ENCODE assay signal across 9 mouse cellular contexts in genomic region chr8:120743149-120743897, GRCm38 (mm10). TPM values are rescaled to one million over a fixed set of nuclear protein-coding genes. Genes with fewer than 3 reads are reported as not detected.
DNase-seq lines count a peak whose midpoint lies in the region; ATAC-seq and TF ChIP-seq lines count a peak whose summit lies in the region.
"Had no signal": no experiment of that assay in that cellular context is flagged by ENCODE, and none has a peak within 500 bp of the region (broad histone marks: within the 10 kb centered on the region; RNA-seq: fewer than 3 reads in every experiment).

No protein-coding gene starts in this region.

- WGBS in forebrain, embryonic 10.5 days: 51% methylated on average over 12 of the region's 12 CpGs
- WGBS in forebrain, embryonic 16.5 days: 48% methylated on average over 12 of the region's 12 CpGs
- 32% methylated on average over 12 of the region's 12 CpGs for WGBS in intestine, postnatal 0 days
- WGBS in lung, embryonic 16.5 days: 20% methylated on average over 12 of the region's 12 CpGs

- no peak for ATAC-seq in forebrain, embryonic 16.5 days
- ATAC-seq in intestine, postnatal 0 days: no peak; the same call in 1 of the 2 replicates
- ATAC-seq in lung, embryonic 16.5 days (ENCODE audit: low read depth): peak; percentile 84
- ATAC-seq in inflammation-experienced regulatory T-cells, adult 6 months: no peak

- no peak for DNase-seq in forebrain, embryonic 10.5 days (ENCODE audit: extremely low spot score, low spot score)
- peak; percentile 61 for DNase-seq in 416B (ENCODE audit: low read depth)
- no peak for DNase-seq in embryo, embryonic 10.5 days (ENCODE audit: low spot score)
- no peak for DNase-seq in frontal cortex, adult 2 months (ENCODE audit: extremely low spot score in 1 of 2, low spot score in 1 of 2)
- DNase-seq: right cerebral cortex, postnatal 4 days had no signal

- H3K4me2 ChIP-seq in forebrain, embryonic 16.5 days (ENCODE audit: low read length): no peak overlapping the region
- peak overlapping the region; percentile 38; the same call in 1 of the 2 replicates for H3K4me2 ChIP-seq in intestine, postnatal 0 days (replicated peaks; ENCODE audit: low read depth)
- H3K4me2 ChIP-seq in lung, embryonic 16.5 days (ENCODE audit: low read depth, low read length): no peak overlapping the region

- peaks cover 32% of the 10 kb centered on the region for H3K4me1 ChIP-seq in forebrain, embryonic 10.5 days
- no peaks in the 10 kb centered on the region for H3K4me1 ChIP-seq in forebrain, embryonic 16.5 days (replicated peaks; ENCODE audit: control insufficient read depth, insufficient read depth, low read length)
- peaks cover 22% of the 10 kb centered on the region for H3K4me1 ChIP-seq in intestine, postnatal 0 days (replicated peaks; ENCODE audit: control insufficient read depth, insufficient read depth, low read length)
- peaks cover 27% of the 10 kb centered on the region for H3K4me1 ChIP-seq in lung, embryonic 16.5 days (replicated peaks; ENCODE audit: control insufficient read depth, insufficient read depth, low read length)

- no peak overlapping the region for H3K9ac ChIP-seq in forebrain, embryonic 16.5 days (replicated peaks; ENCODE audit: low read depth, low read length)
- H3K9ac ChIP-seq in intestine, postnatal 0 days (ENCODE audit: low read depth, low read length): no peak overlapping the region; the same call in 1 of the 2 replicates
- H3K9ac ChIP-seq in lung, embryonic 16.5 days (ENCODE audit: low read length): no peak overlapping the region

- H3K27me3 ChIP-seq in forebrain, embryonic 10.5 days (ENCODE audit: poor library complexity, severe bottlenecking): peaks cover 60% of the 10 kb centered on the region
- no peaks in the 10 kb centered on the region for H3K27me3 ChIP-seq in forebrain, embryonic 16.5 days (replicated peaks; ENCODE audit: control insufficient read depth, insufficient read depth, low read length)
- H3K27me3 ChIP-seq in intestine, postnatal 0 days (replicated peaks; ENCODE audit: control insufficient read depth, insufficient read depth, low read length): no peaks in the 10 kb centered on the region
- peaks cover 1% of the 10 kb centered on the region; the same call in 1 of the 2 replicates for H3K27me3 ChIP-seq in lung, embryonic 16.5 days (ENCODE audit: control insufficient read depth, insufficient read depth, low read depth, low read length)

- H3K27ac ChIP-seq in forebrain, embryonic 10.5 days: peak overlapping the region; percentile 58; the same call in 1 of the 2 replicates
- H3K27ac ChIP-seq in forebrain, embryonic 16.5 days (ENCODE audit: low read length): no peak overlapping the region
- peak overlapping the region; percentile 81 for H3K27ac ChIP-seq in intestine, postnatal 0 days (ENCODE audit: low read depth, low read length)
- peak overlapping the region; percentile 86 for H3K27ac ChIP-seq in lung, embryonic 16.5 days (ENCODE audit: low read length)

- no peaks in the 10 kb centered on the region; the same call in 1 of the 2 replicates for H3K9me3 ChIP-seq in forebrain, embryonic 10.5 days
- no peaks in the 10 kb centered on the region for H3K9me3 ChIP-seq in forebrain, embryonic 16.5 days (ENCODE audit: control insufficient read depth, low read length)
- H3K9me3 ChIP-seq in intestine, postnatal 0 days (ENCODE audit: control insufficient read depth): no peaks in the 10 kb centered on the region
- H3K9me3 ChIP-seq in lung, embryonic 16.5 days (ENCODE audit: control insufficient read depth, low read length): no peaks in the 10 kb centered on the region

- no peak overlapping the region for H3K4me3 ChIP-seq in forebrain, embryonic 10.5 days
- no peak overlapping the region for H3K4me3 ChIP-seq in forebrain, embryonic 16.5 days (replicated peaks; ENCODE audit: low read length)
- no peak overlapping the region for H3K4me3 ChIP-seq in intestine, postnatal 0 days (ENCODE audit: low read depth, low read length)
- H3K4me3 ChIP-seq in lung, embryonic 16.5 days (ENCODE audit: low read length): no peak overlapping the region

- no peaks in the 10 kb centered on the region for H3K36me3 ChIP-seq in forebrain, embryonic 10.5 days (replicated peaks)
- H3K36me3 ChIP-seq in forebrain, embryonic 16.5 days (ENCODE audit: control insufficient read depth, insufficient read depth): no peaks in the 10 kb centered on the region
- peaks cover 56% of the 10 kb centered on the region for H3K36me3 ChIP-seq in intestine, postnatal 0 days (ENCODE audit: control insufficient read depth, insufficient read depth)
- H3K36me3 ChIP-seq in lung, embryonic 16.5 days (ENCODE audit: control insufficient read depth, insufficient read depth, low read length): no peaks in the 10 kb centered on the region

- TF ChIP-seq CTCF in intestine, postnatal 0 days (IDR thresholded peaks at IDR 0.05; ENCODE audit: low read depth): no peak

RNA-seq across cellular contexts. Expression of gene Irf8, which starts 7.2 kb away (rescaled TPM):
- polyA plus RNA-seq in forebrain, embryonic 10.5 days (2016; fragmentation: Nextera tagmentation; extraction: Ambion mirVana): 4.5 and 5.0 TPM in 2 replicates
- polyA plus RNA-seq in forebrain, embryonic 16.5 days (2015; fragmentation: Nextera tagmentation; extraction: Ambion mirVana): 3.6 and 4.2 TPM in 2 replicates
- polyA plus RNA-seq in intestine, postnatal 0 days (2015; fragmentation: Nextera tagmentation; extraction: Ambion mirVana): 79.5 and 92.3 TPM in 2 replicates
- 19.1 and 22.5 TPM in 2 replicates for polyA plus RNA-seq in lung, embryonic 16.5 days (2015; fragmentation: Nextera tagmentation; extraction: Ambion mirVana)
- polyA plus RNA-seq in frontal cortex, adult 2 months (2012; rRNA removed): 4.0 and 4.5 TPM in 2 replicates
- 10 to 100 TPM; 14.7 to 24.6 (median 20.5) TPM for polyA plus RNA-seq in inflammation-experienced regulatory T-cells, adult 6 months (2017; shearing (Covaris generic))
